Mouse (Mus musculus) embryonic stem cell, embryonic (primary cell): ENCODE results near the gene Dlgap3.

Experiments used
- CTCF ChIA-PET, 4 experiments: fragments of 300-600 bp in 2 of 4; fragments of 350-600 bp in 2 of 4; sonication (Branson Sonifier 250); formaldehyde crosslinking; loops; one replicate each; lab custom pipeline; 2022; ENCODE audit warnings: inconsistent platforms in 2 of 4; lab: Charles Lee
- POLR2A ChIA-PET, 4 experiments: fragments of 300-600 bp in 2 of 4; fragments of 350-600 bp in 2 of 4; sonication (Branson Sonifier 250); formaldehyde crosslinking; loops; one replicate each; lab custom pipeline; 2022; ENCODE audit warnings: antibody characterized with exemption in 4 of 4, inconsistent platforms in 1 of 4; lab: Charles Lee

Dlgap3 gene

GRCm38 (mm10) chr4:127223291-127223690 is 54.3 kb downstream of the Dlgap3 start:
- ChIA-PET CTCF (interaction anchor here in 2 of 4 experiments (0.6 to 1.2 kb wide), 3 partner anchors 11 to 75 kb away, joined by 3 to 5 read pairs (median 3); no protein-coding TSS in a partner anchor), POLR2A (interaction anchor here in 3 of 4 experiments (1.3 to 6.1 kb wide), 13 partner anchors 8 to 192 kb away, joined by 4 to 76 read pairs (median 5); no protein-coding TSS in a partner anchor)

GRCm38 (mm10) chr4:127223755-127224154 is 54.8 kb downstream of the Dlgap3 start:
- POLR2A ChIA-PET, result interaction anchor here in 3 of 4 experiments (1.0 to 6.1 kb wide), 18 partner anchors 8 to 203 kb away, joined by 3 to 76 read pairs (median 5); partner anchors contain the start of genes Smim12 (in 2 of the 3) and Sfpq (in 1 of the 3)

GRCm38 (mm10) chr4:127224444-127225100 is 55.6 kb downstream of the Dlgap3 start:
- ChIA-PET CTCF (interaction anchor here in 3 of 4 experiments (0.6 to 3.8 kb wide), 6 partner anchors 11 to 29 kb away, joined by 3 to 32 read pairs (median 4); no protein-coding TSS in a partner anchor), POLR2A (interaction anchor here in 3 of 4 experiments (0.6 to 6.1 kb wide), 21 partner anchors 9 to 1101 kb away, joined by 3 to 76 read pairs (median 5); partner anchors contain the start of genes Smim12 (in 2 of the 3), Gjb3 (in 1 of the 3), Sfpq (in 1 of the 3) and Zmym1 (in 1 of the 3))

More at GRCm38 (mm10) chr4:127223755-127224154, 54.8 kb downstream of the Dlgap3 start:
- CTCF ChIA-PET, result interaction anchor here in 3 of 4 experiments (0.6 to 2.1 kb wide), 4 partner anchors 10 to 30 kb away, joined by 3 to 6 read pairs (median 4); no protein-coding TSS in a partner anchor

DNA sequence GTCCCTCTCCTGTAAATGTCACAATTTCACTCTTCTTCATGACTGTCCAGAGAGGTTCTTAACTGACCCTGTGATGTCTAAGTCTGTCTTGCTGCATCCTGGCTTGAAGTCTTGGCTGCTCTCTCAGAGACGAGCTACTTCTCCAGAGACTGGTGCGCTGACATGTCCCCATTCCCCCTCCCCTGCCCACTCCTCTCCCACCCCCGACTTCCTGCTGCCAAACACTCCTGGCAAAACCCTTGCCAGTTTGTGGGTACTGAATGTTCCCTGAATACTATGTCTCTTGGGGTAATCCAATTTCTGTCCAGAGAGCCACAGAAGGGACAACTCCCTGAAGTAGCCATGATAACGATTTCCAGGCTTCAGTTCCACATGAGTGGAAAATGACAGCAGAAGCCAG is 57.1 kb downstream of the Dlgap3 start:
- POLR2A ChIA-PET, result interaction anchor here (0.8 to 6.1 kb wide), 28 partner anchors 9 to 205 kb away, joined by 3 to 76 read pairs (median 5); partner anchors contain the start of genes Smim12 (in 3 of the 4), Gjb5 (in 2 of the 4), Gjb3 (in 1 of the 4) and Sfpq (in 1 of the 4)

DNA sequence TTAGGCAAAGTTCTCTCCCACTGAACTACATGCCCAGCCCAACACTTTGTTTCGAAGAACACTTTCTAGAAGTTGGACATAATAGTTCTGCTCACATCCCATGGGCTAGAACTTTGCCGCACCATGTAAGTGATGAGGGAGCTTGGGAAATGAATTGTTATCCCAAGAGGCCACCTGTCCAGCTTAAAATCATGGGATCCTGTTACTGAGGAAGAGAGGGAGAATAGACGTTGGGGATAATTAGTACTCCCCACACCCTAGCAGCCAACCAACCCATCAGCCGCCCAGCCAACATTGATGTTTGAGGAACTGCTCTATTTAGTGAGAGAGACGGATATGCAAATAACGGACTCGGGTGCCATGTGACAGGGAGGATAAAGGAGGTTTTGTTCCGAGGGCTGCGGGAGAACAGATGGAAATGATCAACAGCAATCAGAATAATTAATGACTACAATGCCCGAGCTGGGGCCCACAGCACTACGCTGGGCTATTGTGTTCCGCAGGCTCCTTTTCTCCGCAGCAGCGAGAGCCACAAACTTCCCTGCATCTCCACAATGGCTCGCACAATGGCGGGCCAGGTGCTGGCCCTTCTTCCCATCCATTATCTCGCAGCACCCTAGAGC is 58.2 kb downstream of the Dlgap3 start:
- CTCF ChIA-PET, result interaction anchor here (0.7 to 3.8 kb wide), 14 partner anchors 8 to 141 kb away, joined by 3 to 32 read pairs (median 4); partner anchors contain the start of gene Smim12 (in 3 of the 4)
- POLR2A ChIA-PET, result interaction anchor here (0.6 to 6.1 kb wide), 65 partner anchors 8 to 762 kb away, joined by 3 to 76 read pairs (median 4); partner anchors contain the start of genes Smim12 (in 4 of the 4), Sfpq (in 2 of the 4), Gjb3 (in 1 of the 4) and Gjb5 (in 1 of the 4)

More for the DNA sequence above, 57.1 kb downstream of the Dlgap3 start:
- CTCF ChIA-PET, result interaction anchor here in 3 of 4 experiments (0.6 to 3.8 kb wide), 6 partner anchors 9 to 58 kb away, joined by 3 to 32 read pairs (median 6); partner anchors contain the start of gene Smim12 (in 1 of the 3)

DNA sequence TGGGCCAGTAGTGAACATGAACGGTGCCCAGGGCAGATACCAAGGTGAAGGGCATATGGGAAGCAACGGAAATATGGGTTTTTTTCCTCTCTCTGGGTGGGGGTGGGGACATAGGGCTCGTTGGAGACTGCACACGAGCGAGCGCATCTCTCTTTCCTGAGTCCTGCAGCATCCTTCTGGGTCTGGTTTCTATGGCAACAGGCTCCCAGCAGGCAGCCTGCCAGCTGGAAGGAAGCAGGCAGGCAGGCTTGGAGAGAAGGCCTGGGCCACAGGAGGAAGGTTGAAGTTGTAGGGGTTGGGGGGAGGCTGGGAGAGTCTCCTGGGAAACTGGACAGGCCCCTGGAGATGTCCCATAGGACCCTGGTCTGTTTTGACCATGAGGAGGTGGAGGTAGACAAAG is 63.0 kb downstream of the Dlgap3 start:
- CTCF ChIA-PET, result interaction anchor here in 1 of 4 experiments (1.3 to 1.8 kb wide), 2 partner anchors 10 to 18 kb away, joined by 3 to 8 read pairs; no protein-coding TSS in a partner anchor
- POLR2A ChIA-PET, result interaction anchor here in 3 of 4 experiments (0.5 to 7.0 kb wide), 7 partner anchors 9 to 1834 kb away, joined by 3 to 55 read pairs (median 5); partner anchors contain the start of gene Smim12 (in 2 of the 3)

DNA sequence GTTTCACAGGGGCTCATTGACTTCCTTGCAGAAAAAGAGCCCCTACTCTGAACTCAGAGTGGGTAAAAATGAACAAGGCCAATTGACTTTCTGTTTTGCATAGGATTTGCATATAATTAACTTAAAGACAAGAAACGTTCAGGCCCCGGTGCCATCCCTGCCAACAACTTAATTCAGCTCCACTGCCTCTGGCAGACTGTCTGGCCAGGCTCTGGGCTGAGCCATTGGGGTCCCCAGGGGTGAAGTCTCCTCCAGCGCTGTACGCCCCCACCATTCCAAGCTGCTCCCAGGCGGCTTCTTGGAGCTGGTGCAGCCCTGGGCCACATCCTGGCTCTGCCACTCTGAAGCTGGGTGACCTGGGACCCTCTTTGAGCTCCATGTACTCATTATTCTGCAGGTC is 63.5 kb downstream of the Dlgap3 start:
- POLR2A ChIA-PET, result interaction anchor here in 3 of 4 experiments (0.5 to 7.0 kb wide), 14 partner anchors 8 to 1835 kb away, joined by 3 to 55 read pairs (median 5); partner anchors contain the start of genes Smim12 (in 2 of the 3), Gja4 (in 1 of the 3) and Zmym6 (in 1 of the 3)
- CTCF ChIA-PET, result interaction anchor here in 2 of 4 experiments (1.3 to 1.8 kb wide), 3 partner anchors 9 to 19 kb away, joined by 3 to 8 read pairs (median 4); no protein-coding TSS in a partner anchor

DNA sequence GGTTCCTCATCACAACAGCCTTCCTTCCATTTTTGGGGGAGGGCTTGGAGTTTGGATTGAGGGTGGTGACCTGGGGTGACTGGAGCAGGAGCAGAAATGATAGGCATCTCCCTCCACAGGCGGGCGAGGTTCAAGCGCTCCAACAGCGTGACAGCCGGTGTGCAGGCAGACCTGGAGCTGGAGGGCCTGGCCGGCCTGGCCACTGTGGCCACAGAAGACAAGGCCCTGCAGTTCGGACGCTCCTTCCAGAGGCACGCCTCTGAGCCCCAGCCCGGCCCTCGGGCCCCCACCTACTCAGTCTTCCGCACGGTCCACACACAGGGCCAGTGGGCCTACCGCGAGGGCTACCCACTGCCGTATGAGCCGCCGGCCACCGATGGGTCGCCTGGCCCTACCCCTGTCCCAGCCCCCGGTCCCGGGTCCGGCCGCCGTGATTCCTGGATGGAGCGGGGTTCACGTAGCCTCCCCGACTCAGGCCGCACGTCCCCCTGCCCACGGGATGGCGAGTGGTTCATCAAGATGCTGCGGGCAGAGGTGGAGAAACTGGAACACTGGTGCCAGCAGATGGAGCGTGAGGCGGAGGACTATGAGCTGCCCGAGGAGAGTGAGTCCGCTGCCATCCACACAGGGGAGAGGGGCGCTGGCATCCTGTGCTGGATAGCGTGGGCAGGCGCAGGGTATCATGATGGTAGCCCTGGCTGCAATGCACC is 64.6 kb downstream of the Dlgap3 start:
- POLR2A ChIA-PET, result interaction anchor here in 2 of 4 experiments (0.6 to 7.0 kb wide), 18 partner anchors 9 to 1750 kb away, joined by 3 to 76 read pairs (median 4); partner anchors contain the start of genes Smim12 (in 2 of the 2), Gja4 (in 1 of the 2), Sfpq (in 1 of the 2) and Zmym6 (in 1 of the 2)
- CTCF ChIA-PET, result interaction anchor here in 3 of 4 experiments (1.0 to 4.2 kb wide), 7 partner anchors 8 to 20 kb away, joined by 3 to 29 read pairs (median 8); partner anchors contain the start of gene Smim12 (in 1 of the 3)

- CTCF ChIA-PET, result interaction anchor here (0.5 to 4.2 kb wide), 87 partner anchors 8 to 1675 kb away, joined by 3 to 32 read pairs (median 4); partner anchors contain the start of genes Smim12 (in 3 of the 4), Gja4 (in 2 of the 4), Dlgap3 (in 1 of the 4) and Gjb5 (in 1 of the 4)
- POLR2A ChIA-PET, result interaction anchor here (0.6 to 7.0 kb wide), 75 partner anchors 8 to 781 kb away, joined by 3 to 76 read pairs (median 4); partner anchors contain the start of genes Gjb5 (in 2 of the 4), Smim12 (in 2 of the 4), Zmym6 (in 2 of the 4) and Clspn (in 1 of the 4)
Observed at GRCm38 (mm10) chr4:127235742-127236487, 66.9 kb downstream of the Dlgap3 start.

GRCm38 (mm10) chr4:127236631-127237030 is 67.6 kb downstream of the Dlgap3 start:
- ChIA-PET POLR2A (interaction anchor here (0.7 to 7.0 kb wide), 26 partner anchors 9 to 216 kb away, joined by 3 to 76 read pairs (median 6); partner anchors contain the start of genes Dlgap3 (in 1 of the 4), Gjb3 (in 1 of the 4), Sfpq (in 1 of the 4) and Zmym6 (in 1 of the 4)), CTCF (interaction anchor here (0.5 to 4.2 kb wide), 20 partner anchors 9 to 134 kb away, joined by 3 to 32 read pairs (median 8); partner anchors contain the start of gene Gja4 (in 1 of the 4))

DNA sequence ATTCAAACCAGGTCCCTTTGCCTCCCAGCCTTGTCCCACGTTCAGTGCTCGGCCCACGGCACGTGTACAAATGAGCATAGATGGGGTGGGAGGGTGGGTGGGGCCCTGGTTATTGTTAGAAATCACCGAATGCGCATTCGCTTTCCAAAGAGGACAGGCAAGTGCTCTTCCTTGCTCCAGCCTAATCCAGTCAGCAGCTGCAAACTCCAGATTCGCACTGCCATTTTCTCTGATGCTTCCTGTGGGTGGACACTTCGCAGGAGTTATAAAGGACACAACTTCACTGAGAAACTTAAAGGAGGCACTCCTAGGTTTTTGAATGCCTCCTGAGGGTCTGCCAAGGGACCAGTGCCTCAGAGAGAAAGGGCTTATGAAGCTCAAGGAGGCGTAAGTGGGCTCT is 68.3 kb downstream of the Dlgap3 start:
- ChIA-PET CTCF (interaction anchor here in 2 of 4 experiments (0.7 to 4.2 kb wide), 11 partner anchors 12 to 191 kb away, joined by 3 to 29 read pairs (median 6); no protein-coding TSS in a partner anchor), POLR2A (interaction anchor here in 3 of 4 experiments (0.7 to 7.0 kb wide), 25 partner anchors 10 to 387 kb away, joined by 3 to 76 read pairs (median 4); partner anchors contain the start of genes Gjb3 (in 1 of the 3) and Sfpq (in 1 of the 3))

- POLR2A ChIA-PET, result interaction anchor here in 3 of 4 experiments (0.8 to 3.2 kb wide), 16 partner anchors 8 to 222 kb away, joined by 3 to 32 read pairs (median 4); partner anchors contain the start of genes Gja4 (in 1 of the 3) and Sfpq (in 1 of the 3)
- CTCF ChIA-PET, result interaction anchor here in 3 of 4 experiments (0.6 to 2.4 kb wide), 14 partner anchors 8 to 688 kb away, joined by 3 to 17 read pairs (median 4); partner anchors contain the start of gene Dlgap3 (in 1 of the 3)
Observed at GRCm38 (mm10) chr4:127242696-127243095, 73.7 kb downstream of the Dlgap3 start.

- POLR2A ChIA-PET, result interaction anchor here (0.6 to 3.2 kb wide), 72 partner anchors 9 to 1814 kb away, joined by 3 to 32 read pairs (median 4); partner anchors contain the start of genes Gja4 (in 3 of the 4), Sfpq (in 3 of the 4), Gjb5 (in 2 of the 4) and Zmym1 (in 2 of the 4)
- CTCF ChIA-PET, result interaction anchor here (0.5 to 2.1 kb wide), 58 partner anchors 8 to 984 kb away, joined by 3 to 17 read pairs (median 4); partner anchors contain the start of genes Gja4 (in 2 of the 4), Adprhl2 (in 1 of the 4), Gjb5 (in 1 of the 4) and Sfpq (in 1 of the 4)
Observed at GRCm38 (mm10) chr4:127243552-127243951, 74.5 kb downstream of the Dlgap3 start, which contains the start of gene Smim12. Smim12 (plus strand) TSS chr4:127243784.

GRCm38 (mm10) chr4:127243953-127244352 is 74.9 kb downstream of the Dlgap3 start:
- CTCF ChIA-PET, result interaction anchor here (0.5 to 2.1 kb wide), 52 partner anchors 9 to 984 kb away, joined by 3 to 17 read pairs (median 4); partner anchors contain the start of genes Gja4 (in 2 of the 4), Adprhl2 (in 1 of the 4), Gjb5 (in 1 of the 4) and Sfpq (in 1 of the 4)
- POLR2A ChIA-PET, result interaction anchor here (0.6 to 3.2 kb wide), 73 partner anchors 9 to 687 kb away, joined by 3 to 32 read pairs (median 4); partner anchors contain the start of genes Gja4 (in 3 of the 4), Sfpq (in 3 of the 4), Gjb5 (in 2 of the 4) and Zmym1 (in 2 of the 4)
